Mouse (Mus musculus) E14TG2a.4 (cell line): ENCODE data around the gene Ensa.
A peak's percentile ranks its signal among the peaks of the same experiment; 100 is the strongest.

ENCODE experiments used
- CTCF ChIP-seq: conservative IDR thresholded peaks from 2 replicates; pipeline ENCODE4 v1.5.1; 2014; ENCODE audit warnings: low read length
- NANOG ChIP-seq: IDR thresholded peaks from 2 replicates; pipeline ENCODE4 v1.6.1; 2014; ENCODE audit warnings: borderline replicate concordance, low read length, mixed read lengths

- no peak for TF ChIP-seq CTCF
- TF ChIP-seq NANOG = peak; percentile 51; the same call in 1 of the 2 replicates
These were observed 11.3 kb downstream of the Ensa start for GRCm38 (mm10) chr3:95636072-95636471.
